Mouse (Mus musculus) liver, adult 2 months (tissue): ENCODE measurements around the gene Abr.

Experiments used
- CTCF ChIP-seq: fragments of 200-500 bp; IDR thresholded peaks from 2 replicates; pipeline ENCODE4 v1.5.1; 2011; ENCODE audit warnings: low read depth, low read length, control low read depth
- POLR2A ChIP-seq: fragments of 200-500 bp; IDR thresholded peaks from 2 replicates; pipeline ENCODE4 v1.6.1; 2011; ENCODE audit warnings: low read length, control low read depth; ENCODE audit not compliant: insufficient read depth; ENCODE audit errors: extremely low read depth

GRCm38 (mm10) chr11:76630023-76630422 lies 7.9 kb upstream of the Abr start:
- TF ChIP-seq CTCF: no peak
- no peak for TF ChIP-seq POLR2A
